ENCODE assay signal across 15 mouse cellular contexts in the genomic region with DNA sequence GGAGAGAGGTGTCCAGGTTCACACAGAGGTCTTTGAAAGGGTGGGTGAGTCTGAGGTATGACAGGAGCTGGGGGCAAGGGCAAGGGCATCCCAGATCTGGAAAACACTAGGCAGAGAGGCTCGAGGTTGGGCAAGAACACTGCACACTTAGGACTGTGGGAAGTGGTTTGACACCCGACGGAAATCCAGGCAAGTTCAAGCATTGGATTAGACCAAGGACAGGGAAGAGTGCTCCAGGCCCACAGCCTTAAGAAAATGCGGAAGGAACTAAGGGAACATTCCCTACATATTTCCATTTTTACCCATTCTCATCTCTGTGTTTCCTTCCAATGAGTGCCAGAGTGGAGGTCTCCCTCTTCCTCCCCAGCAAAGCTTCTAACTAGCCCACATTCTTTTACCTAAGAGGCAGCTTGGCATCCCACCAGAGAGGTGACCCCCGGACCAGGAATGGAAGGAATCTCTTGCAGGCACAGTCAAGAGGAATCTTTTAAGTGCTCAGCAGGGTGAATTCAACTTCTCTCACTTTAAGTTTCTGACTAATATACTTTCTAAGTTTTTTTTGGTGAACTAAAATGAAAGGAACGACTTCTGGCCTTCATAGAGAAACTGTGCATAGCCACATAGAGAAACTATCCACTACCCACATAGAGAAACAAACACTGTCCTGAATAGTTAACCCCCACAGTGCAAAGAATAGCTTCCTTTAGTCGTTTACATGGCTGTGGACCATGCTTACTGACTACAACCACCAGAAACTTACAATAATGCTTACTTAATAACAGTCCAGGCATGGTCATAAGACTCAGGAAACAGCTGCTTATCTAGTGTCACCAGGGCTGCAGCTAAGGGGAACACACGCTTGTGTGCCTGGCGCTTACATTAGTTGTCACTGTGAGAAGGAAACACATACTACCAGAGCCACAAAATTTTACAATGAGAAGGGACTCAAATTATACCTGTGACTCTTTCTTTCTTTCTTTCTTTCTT.
DNase-seq lines count a peak whose midpoint lies in the region; ATAC-seq and TF ChIP-seq lines count a peak whose summit lies in the region.
"Had no signal": no experiment of that assay in that cellular context is flagged by ENCODE, and none has a peak within 500 bp of the region (broad histone marks: within the 10 kb centered on the region; RNA-seq: fewer than 3 reads in every experiment).

No protein-coding gene starts in this region.

- peak; percentile 91 for ATAC-seq in G1E (ENCODE audit: extremely low read depth, insufficient number of reproducible peaks, low FRiP score, poor library complexity, severe bottlenecking)
- ATAC-seq in heart, embryonic 12.5 days (ENCODE audit: insufficient number of reproducible peaks, low FRiP score): peak; percentile 76; the same call in 1 of the 2 replicates
- peak; percentile 77 for ATAC-seq in liver, embryonic 13.5 days (ENCODE audit: low read depth)
- no peak for ATAC-seq in hindbrain, embryonic 16.5 days
- ATAC-seq: midbrain, embryonic 13.5 days had no signal

- H3K9ac ChIP-seq in heart, embryonic 12.5 days: no peak overlapping the region
- no peak overlapping the region for H3K9ac ChIP-seq in liver, embryonic 13.5 days
- no peak overlapping the region for H3K9ac ChIP-seq in hindbrain, embryonic 16.5 days (ENCODE audit: low read depth, low read length)
- H3K9ac ChIP-seq: midbrain, embryonic 13.5 days; neural tube, embryonic 12.5 days had no signal

- WGBS in heart, embryonic 12.5 days: 42% methylated on average over 9 of the region's 9 CpGs
- WGBS in liver, embryonic 13.5 days (ENCODE audit: insufficient replicate concordance): 34% methylated on average over 9 of the region's 9 CpGs
- 81% methylated on average over 9 of the region's 9 CpGs for WGBS in hindbrain, embryonic 16.5 days

- no peaks in the 10 kb centered on the region for H3K9me3 ChIP-seq in G1E (replicated peaks)
- no peaks in the 10 kb centered on the region for H3K9me3 ChIP-seq in heart, embryonic 12.5 days (replicated peaks)
- no peaks in the 10 kb centered on the region for H3K9me3 ChIP-seq in liver, embryonic 13.5 days (replicated peaks)
- H3K9me3 ChIP-seq in hindbrain, embryonic 16.5 days (ENCODE audit: control insufficient read depth, low read length): no peaks in the 10 kb centered on the region
- H3K9me3 ChIP-seq: forebrain, embryonic 10.5 days; midbrain, embryonic 13.5 days; neural tube, embryonic 12.5 days had no signal

- H3K36me3 ChIP-seq in G1E (replicated peaks): no peaks in the 10 kb centered on the region
- H3K36me3 ChIP-seq in heart, embryonic 12.5 days: no peaks in the 10 kb centered on the region
- no peaks in the 10 kb centered on the region for H3K36me3 ChIP-seq in liver, embryonic 13.5 days
- H3K36me3 ChIP-seq in hindbrain, embryonic 16.5 days (ENCODE audit: control insufficient read depth, insufficient read depth, low read length): no peaks in the 10 kb centered on the region
- H3K36me3 ChIP-seq: forebrain, embryonic 10.5 days; midbrain, embryonic 13.5 days; neural tube, embryonic 12.5 days had no signal

- H3K27me3 ChIP-seq in G1E (ENCODE audit: insufficient read depth, low read length): 0 out of 2 replicates have a peak, but pooled peaks cover 3% of the 10 kb centered on the region
- H3K27me3 ChIP-seq in heart, embryonic 12.5 days (replicated peaks): no peaks in the 10 kb centered on the region
- H3K27me3 ChIP-seq in liver, embryonic 13.5 days: no peaks in the 10 kb centered on the region
- no peaks in the 10 kb centered on the region for H3K27me3 ChIP-seq in hindbrain, embryonic 16.5 days (replicated peaks; ENCODE audit: control insufficient read depth, insufficient read depth, low read length)
- H3K27me3 ChIP-seq: midbrain, embryonic 13.5 days; neural tube, embryonic 12.5 days had no signal

- no peaks in the 10 kb centered on the region for H3K4me1 ChIP-seq in G1E (ENCODE audit: insufficient read depth, low read depth, low read length)
- H3K4me1 ChIP-seq in heart, embryonic 12.5 days (replicated peaks): peaks cover 41% of the 10 kb centered on the region
- peaks cover 5% of the 10 kb centered on the region; the same call in 1 of the 2 replicates for H3K4me1 ChIP-seq in liver, embryonic 13.5 days (replicated peaks)
- no peaks in the 10 kb centered on the region for H3K4me1 ChIP-seq in hindbrain, embryonic 16.5 days (ENCODE audit: control insufficient read depth, insufficient read depth, low read depth, low read length)
- H3K4me1 ChIP-seq: forebrain, embryonic 10.5 days; midbrain, embryonic 13.5 days had no signal

- DNase-seq in gastrocnemius, adult 2 months: no peak
- no peak for DNase-seq in gastrocnemius, postnatal 25 days
- no peak for DNase-seq in G1E (ENCODE audit: low spot score)
- peak; percentile 7 for DNase-seq in liver, embryonic 13.5 days
- DNase-seq in urinary bladder, postnatal 36 days (ENCODE audit: low spot score in 2 of 2): no peak
- DNase-seq in adrenal gland, postnatal 10 days: no peak
- DNase-seq: cerebellum, adult 11 months; gastrocnemius, postnatal 36 days; kidney, adult 11 months; right cerebral cortex, postnatal 14 days had no signal

- 0 out of 2 replicates have a peak overlapping the region, but pooled peaks have one; percentile 2 for H3K4me2 ChIP-seq in heart, embryonic 12.5 days
- no peak overlapping the region for H3K4me2 ChIP-seq in liver, embryonic 13.5 days
- no peak overlapping the region for H3K4me2 ChIP-seq in hindbrain, embryonic 16.5 days (ENCODE audit: low read length)
- H3K4me2 ChIP-seq: midbrain, embryonic 13.5 days; neural tube, embryonic 12.5 days had no signal

- intact Hi-C loops in gastrocnemius, adult 2 months (cut with DNase I): no loop called here

- no peak for TF ChIP-seq CTCF in gastrocnemius, adult 2 months (IDR thresholded peaks at IDR 0.05)
- TF ChIP-seq CTCF in G1E (IDR thresholded peaks at IDR 0.05; ENCODE audit: low read depth, low read length): no peak

- H3K4me3 ChIP-seq in gastrocnemius, adult 2 months: no peak overlapping the region
- H3K4me3 ChIP-seq in G1E (ENCODE audit: low read depth, low read length): no peak overlapping the region
- H3K4me3 ChIP-seq in heart, embryonic 12.5 days: no peak overlapping the region
- no peak overlapping the region for H3K4me3 ChIP-seq in liver, embryonic 13.5 days (replicated peaks)
- no peak overlapping the region for H3K4me3 ChIP-seq in hindbrain, embryonic 16.5 days (ENCODE audit: low read length)
- H3K4me3 ChIP-seq: forebrain, embryonic 10.5 days; midbrain, embryonic 13.5 days; neural tube, embryonic 12.5 days had no signal

- H3K27ac ChIP-seq in gastrocnemius, adult 2 months: peak overlapping the region; percentile 0; the same call in 1 of the 2 replicates
- peak overlapping the region; percentile 82 for H3K27ac ChIP-seq in heart, embryonic 12.5 days (ENCODE audit: poor library complexity, severe bottlenecking)
- no peak overlapping the region; the same call in 1 of the 2 replicates for H3K27ac ChIP-seq in liver, embryonic 13.5 days
- H3K27ac ChIP-seq in hindbrain, embryonic 16.5 days (ENCODE audit: low read depth, low read length): no peak overlapping the region
- H3K27ac ChIP-seq: forebrain, embryonic 10.5 days; midbrain, embryonic 13.5 days; neural tube, embryonic 12.5 days had no signal

Comparison
In these comparisons a context has a peak if more than half of its experiments do, and no peak if none do; other contexts are left out.
1. H3K27ac ChIP-seq: peak in gastrocnemius, adult 2 months (single experiment) and heart, embryonic 12.5 days (single experiment); none in liver, embryonic 13.5 days (single experiment) and hindbrain, embryonic 16.5 days (single experiment).